Mouse (Mus musculus) embryonic facial prominence, embryonic 11.5 days (tissue): ENCODE measurements around the gene Gpr37l1. TPM values are rescaled to one million over a fixed set of nuclear protein-coding genes. Genes with fewer than 3 reads are reported as not detected.

ENCODE experiments used
- ATAC-seq: fragments of 200-750 bp; cut with Nextera tagmentation; replicated peaks from 2 replicates; pipeline ENCODE4 v1.8.0; 2017; ENCODE audit warnings: low read depth; ENCODE audit not compliant: insufficient number of reproducible peaks, low FRiP score, low TSS enrichment
- DNase-seq: peaks from one replicate; pipeline ENCODE4 v3.0.0-alpha.2; 2015; ENCODE audit warnings: low spot score
- H3K27ac ChIP-seq: fragments of 300-500 bp; sonication (generic); replicated peaks from 2 replicates; pipeline ENCODE4 v1.5.1; 2014; ENCODE audit warnings: mild to moderate bottlenecking, low read depth, low read length, control low read depth
- H3K27me3 ChIP-seq: fragments of 300-500 bp; sonication (generic); 2 replicates; pipeline ENCODE4 v1.6.1; 2014; ENCODE audit warnings: mild to moderate bottlenecking, low read length, moderate library complexity, mixed read lengths; ENCODE audit not compliant: control insufficient read depth, insufficient read depth
- H3K36me3 ChIP-seq: fragments of 300-500 bp; sonication (generic); replicated peaks from 2 replicates; pipeline ENCODE4 v1.6.1; 2014; ENCODE audit warnings: low read depth, mild to moderate bottlenecking, low read length, moderate library complexity, mixed read lengths; ENCODE audit not compliant: control insufficient read depth, insufficient read depth
- H3K4me1 ChIP-seq: fragments of 300-500 bp; sonication (generic); 2 replicates; pipeline ENCODE4 v1.6.1; 2014; ENCODE audit warnings: low read length, mixed read lengths; ENCODE audit not compliant: control insufficient read depth, insufficient read depth
- H3K4me2 ChIP-seq: fragments of 300-500 bp; sonication (generic); 2 replicates; pipeline ENCODE4 v1.6.1; 2014; ENCODE audit warnings: low read depth, mild to moderate bottlenecking, control low read depth, low read length, moderate library complexity
- H3K4me3 ChIP-seq: fragments of 300-500 bp; sonication (generic); 2 replicates; pipeline ENCODE4 v1.5.1; 2014; ENCODE audit warnings: low read depth, low read length, control low read depth
- H3K9ac ChIP-seq: fragments of 300-500 bp; sonication (generic); replicated peaks from 2 replicates; pipeline ENCODE4 v1.6.1; 2014; ENCODE audit warnings: mild to moderate bottlenecking, control low read depth, low read length
- H3K9me3 ChIP-seq: fragments of 300-500 bp; sonication (generic); replicated peaks from 2 replicates; pipeline ENCODE4 v1.6.1; 2016; ENCODE audit warnings: mild to moderate bottlenecking, low read length, inconsistent platforms, mixed read lengths; ENCODE audit not compliant: control insufficient read depth
- WGBS: fragments of 180-500 bp; shearing (Covaris S2); extraction: QIAGEN DNeasy Blood & Tissue Kit; methylation state at CpG from one replicate; pipeline ENCODE4 v1.1.7; 2014; 5-methylcytosine and 5-hydroxymethylcytosine counted together
- polyA plus RNA-seq: library from polyadenylated mRNA; unstranded; fragments of >200 nt; fragmentation: Nextera tagmentation; extraction: Ambion mirVana; gene quantifications from 2 replicates; pipeline ENCODE4 v1.2.1, GENCODE M21; 2014

Gpr37l1 gene
- polyA plus RNA-seq, 1 experiment from 2014 or later: not detected

GRCm38 (mm10) chr1:135142452-135142851 lies 25.0 kb downstream of the Gpr37l1 start:
- no peak overlapping the region for H3K4me3 ChIP-seq
- no peak overlapping the region for H3K9ac ChIP-seq
- H3K4me2 ChIP-seq: no peak overlapping the region
- no peaks in the 10 kb centered on the region for H3K4me1 ChIP-seq
- H3K36me3 ChIP-seq: no peaks in the 10 kb centered on the region
- no peak for ATAC-seq
- no peak overlapping the region for H3K27ac ChIP-seq
- 62% methylated on average over 2 of the region's 2 CpGs for WGBS
- no peaks in the 10 kb centered on the region for H3K9me3 ChIP-seq
- DNase-seq: no peak
- H3K27me3 ChIP-seq: no peaks in the 10 kb centered on the region

- no peak for DNase-seq
- no peaks in the 10 kb centered on the region for H3K4me1 ChIP-seq
- H3K27me3 ChIP-seq: no peaks in the 10 kb centered on the region
- H3K9ac ChIP-seq: no peak overlapping the region
- no peak overlapping the region for H3K4me3 ChIP-seq
- ATAC-seq: no peak
- no peaks in the 10 kb centered on the region for H3K36me3 ChIP-seq
- no peaks in the 10 kb centered on the region for H3K9me3 ChIP-seq
- H3K27ac ChIP-seq: no peak overlapping the region
- no peak overlapping the region for H3K4me2 ChIP-seq
- 73% methylated on average over 2 of the region's 2 CpGs for WGBS
Observed at GRCm38 (mm10) chr1:135139906-135140305, 27.6 kb downstream of the Gpr37l1 start.

GRCm38 (mm10) chr1:135136500-135136899 lies 31.0 kb downstream of the Gpr37l1 start:
- Histone ChIP-seq H3K27me3 (no peaks in the 10 kb centered on the region), H3K9me3 (no peaks in the 10 kb centered on the region), H3K4me2 (no peak overlapping the region), H3K9ac (no peak overlapping the region), H3K4me1 (no peaks in the 10 kb centered on the region), H3K4me3 (no peak overlapping the region), H3K36me3 (no peaks in the 10 kb centered on the region), H3K27ac (no peak overlapping the region)
- DNase-seq (peak; percentile 85), ATAC-seq (no peak; the same call in 1 of the 2 replicates)
- 13% methylated on average over 1 of the region's 1 CpGs for WGBS

- Histone ChIP-seq H3K27ac (no peak overlapping the region), H3K36me3 (no peaks in the 10 kb centered on the region), H3K9ac (no peak overlapping the region), H3K4me2 (no peak overlapping the region), H3K4me3 (no peak overlapping the region), H3K27me3 (no peaks in the 10 kb centered on the region), H3K4me1 (no peaks in the 10 kb centered on the region; the same call in none of the 2 replicates), H3K9me3 (no peaks in the 10 kb centered on the region)
- ATAC-seq (no peak), DNase-seq (no peak)
- 86% methylated on average over 8 of the region's 8 CpGs for WGBS
Observed at GRCm38 (mm10) chr1:135135111-135135787, 32.2 kb downstream of the Gpr37l1 start.

GRCm38 (mm10) chr1:135133678-135134435 lies 33.6 kb downstream of the Gpr37l1 start:
- H3K4me1 ChIP-seq: peaks cover 2% of the 10 kb centered on the region
- DNase-seq (no peak), ATAC-seq (no peak)
- no peak overlapping the region for H3K9ac ChIP-seq
- no peaks in the 10 kb centered on the region for H3K36me3 ChIP-seq
- H3K27ac ChIP-seq: no peak overlapping the region
- H3K4me3 ChIP-seq: no peak overlapping the region
- 78% methylated on average over 10 of the region's 10 CpGs for WGBS
- H3K9me3 ChIP-seq: no peaks in the 10 kb centered on the region
- H3K27me3 ChIP-seq: no peaks in the 10 kb centered on the region
- H3K4me2 ChIP-seq: no peak overlapping the region

- DNase-seq (no peak), ATAC-seq (no peak)
- Histone ChIP-seq H3K36me3 (no peaks in the 10 kb centered on the region), H3K4me1 (peaks cover 2% of the 10 kb centered on the region), H3K4me3 (no peak overlapping the region), H3K27ac (no peak overlapping the region), H3K9ac (no peak overlapping the region), H3K4me2 (no peak overlapping the region), H3K27me3 (no peaks in the 10 kb centered on the region), H3K9me3 (no peaks in the 10 kb centered on the region)
- WGBS: 73% methylated on average over 9 of the region's 9 CpGs
Observed at GRCm38 (mm10) chr1:135132893-135133369, 34.5 kb downstream of the Gpr37l1 start.

GRCm38 (mm10) chr1:135132473-135132872 lies 35.0 kb downstream of the Gpr37l1 start, which contains the start of gene Ptpn7:
Gene Ptpn7, plus strand, starts transcription at chr1:135132700.
- Histone ChIP-seq H3K4me3 (no peak within 1 kb of the TSS), H3K9ac (no peak within 1 kb of the TSS), H3K27me3 (no peaks in the 10 kb centered on the region), H3K36me3 (no peaks in the 10 kb centered on the region), H3K9me3 (no peaks in the 10 kb centered on the region), H3K27ac (no peak within 1 kb of the TSS), H3K4me2 (no peak within 1 kb of the TSS), H3K4me1 (peaks cover 2% of the 10 kb centered on the region)
- 36% methylated on average over 10 of the region's 10 CpGs for WGBS
- DNase-seq (no peak), ATAC-seq (no peak)

GRCm38 (mm10) chr1:135131560-135131959 lies 35.9 kb downstream of the Gpr37l1 start:
- Histone ChIP-seq H3K4me2 (no peak overlapping the region), H3K4me3 (no peak overlapping the region), H3K4me1 (peaks cover 5% of the 10 kb centered on the region), H3K9ac (no peak overlapping the region), H3K27me3 (no peaks in the 10 kb centered on the region), H3K27ac (no peak overlapping the region), H3K36me3 (no peaks in the 10 kb centered on the region), H3K9me3 (no peaks in the 10 kb centered on the region)
- 65% methylated on average over 8 of the region's 8 CpGs for WGBS
- ATAC-seq: no peak
- no peak for DNase-seq
